Mouse (Mus musculus) heart, embryonic 12.5 days (tissue): ENCODE results near the gene 2700081O15Rik. TPM values are rescaled to one million over a fixed set of nuclear protein-coding genes. Genes with fewer than 3 reads are reported as not detected.

Source experiments
- ATAC-seq: fragments of 200-750 bp; cut with Nextera tagmentation; 2 replicates; pipeline ENCODE4 v1.8.0; 2017; ENCODE audit warnings: moderate TSS enrichment, moderate library complexity; ENCODE audit not compliant: insufficient number of reproducible peaks, low FRiP score
- H3K27ac ChIP-seq: fragments of 300-500 bp; sonication (generic); 2 replicates; pipeline ENCODE4 v1.5.1; 2016; ENCODE audit warnings: mild to moderate bottlenecking, moderate library complexity; ENCODE audit not compliant: poor library complexity, severe bottlenecking
- H3K27me3 ChIP-seq: fragments of 300-500 bp; sonication (generic); replicated peaks from 2 replicates; pipeline ENCODE4 v1.6.1; 2016; ENCODE audit warnings: mild to moderate bottlenecking, moderate library complexity
- H3K36me3 ChIP-seq: fragments of 300-500 bp; sonication (generic); 2 replicates; pipeline ENCODE4 v1.6.1; 2016; ENCODE audit warnings: mild to moderate bottlenecking, moderate library complexity
- H3K4me1 ChIP-seq: fragments of 300-500 bp; sonication (generic); replicated peaks from 2 replicates; pipeline ENCODE4 v1.6.1; 2016; ENCODE audit warnings: mild to moderate bottlenecking
- H3K4me2 ChIP-seq: fragments of 300-500 bp; sonication (generic); 2 replicates; pipeline ENCODE4 v1.6.1; 2016; ENCODE audit warnings: mild to moderate bottlenecking, moderate library complexity
- H3K4me3 ChIP-seq: fragments of 300-500 bp; sonication (generic); 2 replicates; pipeline ENCODE4 v1.5.1; 2016; ENCODE audit warnings: mild to moderate bottlenecking
- H3K9ac ChIP-seq: fragments of 300-500 bp; sonication (generic); 2 replicates; pipeline ENCODE4 v1.6.1; 2016; ENCODE audit warnings: mild to moderate bottlenecking, moderate library complexity
- H3K9me3 ChIP-seq: fragments of 300-500 bp; sonication (generic); replicated peaks from 2 replicates; pipeline ENCODE4 v1.6.1; 2016; ENCODE audit warnings: mild to moderate bottlenecking, moderate library complexity
- WGBS: fragments of 180-500 bp; shearing (Covaris S2); methylation state at CpG from one replicate; pipeline ENCODE4 v1.1.7; 2016; 5-methylcytosine and 5-hydroxymethylcytosine counted together
- microRNA-seq: library from miRNA; unstranded; fragments of <30 nt; microRNA quantifications from one replicate; pipeline ENCODE4, GENCODE M21; 2017
- polyA plus RNA-seq: library from polyadenylated mRNA; unstranded; fragments of >200 nt; fragmentation: Nextera tagmentation; extraction: Ambion mirVana; gene quantifications from 2 replicates; pipeline ENCODE4 v1.2.1, GENCODE M21; 2016

The 2700081O15Rik gene
- polyA plus RNA-seq, 1 experiment from 2014 or later, result 4.6 TPM

DNA sequence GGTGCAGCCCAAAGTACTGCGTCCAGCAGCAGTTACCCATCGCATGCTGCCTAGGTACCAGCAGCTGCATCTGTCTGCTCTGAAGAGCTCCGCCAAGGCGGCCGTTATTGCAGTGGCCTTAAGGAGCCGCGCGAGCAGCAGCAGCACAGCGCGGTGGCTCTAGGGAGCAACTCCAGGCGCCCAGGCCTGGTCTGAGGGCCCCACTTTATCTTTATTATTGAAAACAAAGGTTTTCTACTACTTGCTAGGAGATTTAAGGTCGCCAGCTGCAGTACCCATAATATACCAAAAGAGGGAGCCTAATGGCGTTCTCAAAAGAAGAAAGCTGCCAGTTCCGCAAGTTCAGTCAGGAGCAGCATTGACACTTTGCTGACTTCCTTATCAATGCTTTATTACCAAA lies 24.1 kb downstream of the 2700081O15Rik start:
- Histone ChIP-seq H3K4me3 (no peak overlapping the region), H3K9ac (no peak overlapping the region), H3K36me3 (peaks cover 11% of the 10 kb centered on the region), H3K4me2 (no peak overlapping the region), H3K4me1 (peaks cover 6% of the 10 kb centered on the region; the same call in 1 of the 2 replicates), H3K27me3 (no peaks in the 10 kb centered on the region), H3K27ac (no peak overlapping the region), H3K9me3 (no peaks in the 10 kb centered on the region)
- ATAC-seq, result no peak
- WGBS, result 58% methylated on average over 14 of the region's 14 CpGs

GRCm38 (mm10) chr19:7445105-7445504 lies 27.7 kb downstream of the 2700081O15Rik start:
- WGBS, result 84% methylated on average over 2 of the region's 2 CpGs
- Histone ChIP-seq H3K36me3 (peaks cover 15% of the 10 kb centered on the region), H3K9me3 (no peaks in the 10 kb centered on the region), H3K4me2 (no peak overlapping the region), H3K27me3 (no peaks in the 10 kb centered on the region), H3K4me3 (no peak overlapping the region), H3K9ac (no peak overlapping the region), H3K27ac (no peak overlapping the region), H3K4me1 (peaks cover 6% of the 10 kb centered on the region; the same call in 1 of the 2 replicates)
- no peak for ATAC-seq

- H3K4me1 ChIP-seq, result peaks cover 6% of the 10 kb centered on the region; the same call in 1 of the 2 replicates
- H3K27ac ChIP-seq, result no peak overlapping the region
- no peaks in the 10 kb centered on the region for H3K27me3 ChIP-seq
- no peak for ATAC-seq
- H3K9me3 ChIP-seq, result no peaks in the 10 kb centered on the region
- H3K4me3 ChIP-seq, result no peak overlapping the region
- no peak overlapping the region for H3K9ac ChIP-seq
- H3K36me3 ChIP-seq, result peaks cover 16% of the 10 kb centered on the region
- no peak overlapping the region for H3K4me2 ChIP-seq
- 100% methylated on average over 1 of the region's 1 CpGs for WGBS
These were observed 28.2 kb downstream of the 2700081O15Rik start for GRCm38 (mm10) chr19:7445596-7445995.

- ATAC-seq, result no peak
- 0 out of 2 replicates have a peak, but pooled peaks cover under 1% of the 10 kb centered on the region for H3K4me1 ChIP-seq
- 64% methylated on average over 2 of the region's 2 CpGs for WGBS
- H3K4me3 ChIP-seq, result no peak overlapping the region
- H3K9me3 ChIP-seq, result no peaks in the 10 kb centered on the region
- 0 out of 2 replicates have a peak, but pooled peaks cover 8% of the 10 kb centered on the region for H3K36me3 ChIP-seq
- no peaks in the 10 kb centered on the region for H3K27me3 ChIP-seq
- no peak overlapping the region for H3K27ac ChIP-seq
- H3K9ac ChIP-seq, result no peak overlapping the region
- H3K4me2 ChIP-seq, result no peak overlapping the region
These were observed 39.4 kb downstream of the 2700081O15Rik start for GRCm38 (mm10) chr19:7456803-7457202.

- no peak for ATAC-seq
- H3K9me3 ChIP-seq, result no peaks in the 10 kb centered on the region
- H3K4me2 ChIP-seq, result no peak overlapping the region
- no peak overlapping the region for H3K4me3 ChIP-seq
- H3K27me3 ChIP-seq, result no peaks in the 10 kb centered on the region
- H3K9ac ChIP-seq, result no peak overlapping the region
- no peaks in the 10 kb centered on the region for H3K4me1 ChIP-seq
- H3K36me3 ChIP-seq, result 0 out of 2 replicates have a peak, but pooled peaks cover 8% of the 10 kb centered on the region
- H3K27ac ChIP-seq, result no peak overlapping the region
These were observed 41.5 kb downstream of the 2700081O15Rik start for GRCm38 (mm10) chr19:7458901-7459300.

- 94% methylated on average over 2 of the region's 2 CpGs for WGBS
- ATAC-seq, result no peak
These were observed 41.9 kb downstream of the 2700081O15Rik start for GRCm38 (mm10) chr19:7459370-7459769.

GRCm38 (mm10) chr19:7467915-7468314 lies 50.5 kb downstream of the 2700081O15Rik start:
- Histone ChIP-seq H3K36me3 (peaks cover 14% of the 10 kb centered on the region), H3K27ac (no peak overlapping the region), H3K4me2 (no peak overlapping the region), H3K4me3 (no peak overlapping the region), H3K9ac (no peak overlapping the region), H3K4me1 (peaks cover 6% of the 10 kb centered on the region), H3K27me3 (no peaks in the 10 kb centered on the region), H3K9me3 (no peaks in the 10 kb centered on the region)
- no peak for ATAC-seq

More at GRCm38 (mm10) chr19:7459370-7459769, 41.9 kb downstream of the 2700081O15Rik start:
- no peaks in the 10 kb centered on the region for H3K27me3 ChIP-seq
- 0 out of 2 replicates have a peak, but pooled peaks cover 8% of the 10 kb centered on the region for H3K36me3 ChIP-seq
- H3K4me1 ChIP-seq, result no peaks in the 10 kb centered on the region
- no peak overlapping the region for H3K4me3 ChIP-seq
- no peak overlapping the region for H3K4me2 ChIP-seq
- no peaks in the 10 kb centered on the region for H3K9me3 ChIP-seq
- no peak overlapping the region for H3K27ac ChIP-seq
- H3K9ac ChIP-seq, result no peak overlapping the region

- Histone ChIP-seq H3K4me1 (peaks cover 6% of the 10 kb centered on the region), H3K27me3 (no peaks in the 10 kb centered on the region), H3K9ac (no peak overlapping the region), H3K4me3 (no peak overlapping the region), H3K4me2 (no peak overlapping the region), H3K9me3 (no peaks in the 10 kb centered on the region), H3K36me3 (peaks cover 9% of the 10 kb centered on the region), H3K27ac (no peak overlapping the region)
- no peak for ATAC-seq
- WGBS, result 93% methylated on average over 2 of the region's 2 CpGs
These were observed 53.2 kb downstream of the 2700081O15Rik start for GRCm38 (mm10) chr19:7470643-7471042.

Small RNAs within 50 kb of the gene (microRNA-seq; reads per million reads assigned to microRNA genes)
- 0.71 reads per million for gene Mir6991

Other genes with a start within 250 kb of the 2700081O15Rik start
- 151 and 154 TPM in 2 replicates for gene Otub1, start 211.3 kb upstream of the 2700081O15Rik start, polyA plus RNA-seq
- gene Cox8a, start 200.0 kb upstream of the 2700081O15Rik start, polyA plus RNA-seq, result 2,134 and 2,138 TPM in 2 replicates
- gene Naa40, start 176.4 kb upstream of the 2700081O15Rik start, polyA plus RNA-seq, result 64.1 and 66.3 TPM in 2 replicates
- 16.3 and 16.5 TPM in 2 replicates for gene Rcor2, start 150.3 kb upstream of the 2700081O15Rik start, polyA plus RNA-seq
- 40.8 and 49.3 TPM in 2 replicates for gene Mark2, start 75.8 kb upstream of the 2700081O15Rik start, polyA plus RNA-seq
- gene Spindoc, start 34.6 kb upstream of the 2700081O15Rik start, polyA plus RNA-seq, result 23.5 and 26.4 TPM in 2 replicates
- gene Rtn3, start 65.7 kb downstream of the 2700081O15Rik start, polyA plus RNA-seq, result 158 TPM in 2 replicates
- gene Atl3, start 76.4 kb downstream of the 2700081O15Rik start, polyA plus RNA-seq, result 10.3 and 11.7 TPM in 2 replicates
- gene Pla2g16, start 139.8 kb downstream of the 2700081O15Rik start, polyA plus RNA-seq, result 51.8 and 53.1 TPM in 2 replicates
- 0.06 and 0.23 TPM in 2 replicates for gene Lgals12, start 189.6 kb downstream of the 2700081O15Rik start, polyA plus RNA-seq
- not detected in 2 replicates for gene Hrasls5, start 194.9 kb downstream of the 2700081O15Rik start, polyA plus RNA-seq